Mouse (Mus musculus) kidney, adult 11 months (tissue): Measurements from ENCODE around the gene H2-M5.
A peak's percentile ranks its signal among the peaks of the same experiment; 100 is the strongest.

ENCODE experiments used
- DNase-seq: peaks from one replicate; pipeline ENCODE4 v3.0.0; 2022

Gene H2-M5

DNA sequence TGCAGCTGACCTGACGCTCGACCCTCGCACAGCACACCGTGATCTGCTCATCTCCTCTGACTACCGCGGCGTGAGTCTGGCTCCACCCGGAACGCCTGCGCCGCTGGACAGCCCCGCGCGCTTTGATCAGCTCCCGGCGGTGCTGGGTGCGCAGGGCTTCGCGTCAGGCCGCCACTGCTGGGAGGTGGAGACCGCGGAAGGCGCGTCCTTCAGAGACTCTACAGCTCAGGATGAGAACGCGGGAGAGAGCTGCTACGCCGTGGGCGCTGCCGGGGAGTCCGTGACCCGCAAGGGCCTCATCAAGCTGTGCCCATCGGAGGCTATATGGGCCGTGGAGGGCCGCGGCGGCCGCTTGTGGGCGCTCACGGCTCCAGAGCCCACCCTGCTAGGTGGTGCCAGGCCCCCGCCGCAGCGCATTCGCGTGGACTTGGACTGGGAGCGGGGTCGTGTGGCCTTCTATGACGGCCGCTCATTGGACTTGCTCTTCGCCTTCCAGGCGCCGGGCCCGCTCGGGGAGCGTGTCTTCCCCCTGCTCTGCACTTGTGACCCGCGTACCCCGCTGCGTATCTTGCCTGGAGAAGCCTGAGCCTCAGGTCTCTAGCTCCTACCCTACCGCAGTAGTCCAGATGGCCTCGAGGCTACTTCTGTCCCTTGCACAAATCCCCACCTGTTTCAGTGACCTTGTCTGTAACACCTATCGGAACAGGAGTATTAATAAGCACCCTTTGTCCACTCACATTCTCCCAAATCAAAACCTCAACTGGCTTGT lies 42.1 kb downstream of the H2-M5 start:
- peak; percentile 22 for DNase-seq

DNA sequence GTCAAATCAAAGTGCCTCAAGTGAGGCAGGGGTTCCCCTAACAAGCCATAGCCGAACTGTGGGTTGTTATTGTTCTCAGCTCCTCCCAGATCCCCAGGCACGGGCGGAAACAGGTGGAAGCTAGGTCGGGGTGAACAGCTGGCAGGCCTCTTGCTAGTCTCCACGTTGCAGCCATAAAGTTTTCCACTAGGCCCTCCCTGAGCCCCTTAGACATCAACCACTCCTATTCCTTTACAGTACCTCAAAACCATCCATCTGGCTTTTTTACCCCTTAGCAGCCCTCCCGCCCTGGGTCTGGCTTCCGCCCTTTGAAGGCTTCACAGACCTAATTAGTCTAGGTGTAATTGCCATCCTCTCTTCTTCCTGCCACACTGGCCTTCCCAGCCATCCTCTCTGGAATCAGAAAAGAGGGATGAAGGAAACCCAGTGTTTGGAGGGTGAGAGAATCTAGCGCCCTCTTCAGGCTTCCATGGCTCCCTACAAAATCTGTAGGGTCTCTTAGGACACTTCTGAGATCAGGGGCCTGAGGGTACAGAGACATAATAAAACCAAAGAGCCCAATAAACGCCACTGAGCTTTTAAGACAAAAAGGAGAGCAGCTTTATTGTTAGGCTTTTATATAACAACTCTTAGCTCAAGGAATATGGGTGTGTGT lies 45.1 kb downstream of the H2-M5 start:
- no peak for DNase-seq

DNA sequence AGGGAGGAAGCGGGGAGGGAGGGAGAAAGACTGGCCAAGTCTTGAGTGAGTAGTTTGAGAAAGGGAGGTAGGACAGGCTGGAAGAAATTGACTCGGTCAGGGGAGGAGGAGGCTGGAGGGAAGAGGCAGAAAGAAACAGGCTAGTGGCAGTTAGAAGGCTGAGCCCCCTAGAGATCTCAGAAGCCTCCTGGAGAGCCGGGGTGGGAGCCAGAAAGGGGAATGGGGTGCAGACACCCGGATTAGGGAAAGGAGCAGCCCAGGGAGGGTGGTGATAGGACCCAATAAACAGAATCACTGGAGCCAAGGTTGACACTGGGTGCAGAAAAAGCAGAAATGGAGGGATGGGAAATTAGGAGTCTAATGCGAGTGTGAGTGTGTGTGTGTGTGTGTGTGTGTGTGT lies 45.6 kb downstream of the H2-M5 start:
- no peak for DNase-seq

DNA sequence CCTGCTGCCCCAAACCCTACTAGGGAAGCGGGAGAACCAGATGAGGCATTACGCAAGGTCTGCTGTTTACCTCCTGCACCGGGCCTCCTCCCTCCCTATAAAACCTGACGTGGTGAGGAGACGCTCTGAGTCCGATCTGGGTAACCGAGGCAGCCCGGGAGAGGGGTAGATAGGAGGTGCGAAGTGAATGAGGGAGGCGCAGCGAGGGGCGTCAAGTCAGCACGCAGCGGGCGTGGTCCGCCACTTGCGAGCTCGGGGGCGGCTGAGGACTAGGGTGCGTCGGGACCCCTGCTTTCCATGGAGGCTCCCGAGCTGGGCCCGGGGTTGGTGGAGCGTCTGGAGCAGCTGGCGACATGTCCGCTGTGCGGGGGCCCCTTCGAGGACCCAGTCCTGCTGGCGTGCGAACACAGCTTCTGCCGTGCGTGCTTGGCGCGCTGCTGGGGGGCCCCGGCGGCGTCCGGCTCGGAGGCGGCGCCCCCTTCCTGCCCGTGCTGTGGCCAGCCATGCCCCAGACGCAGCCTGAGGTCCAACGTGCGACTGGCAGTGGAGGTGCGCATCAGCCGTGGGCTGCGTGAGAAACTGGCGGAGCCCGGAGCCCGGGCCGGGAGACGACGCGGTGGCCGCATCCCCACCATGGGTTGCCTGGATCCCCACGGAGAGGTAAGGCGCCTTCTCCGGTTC lies 46.4 kb downstream of the H2-M5 start, which contains the start of gene Rnf39:
TSS of gene Rnf39 (plus strand) at position 128 of the 681 bp plus-strand sequence.
- DNase-seq, result no peak

DNA sequence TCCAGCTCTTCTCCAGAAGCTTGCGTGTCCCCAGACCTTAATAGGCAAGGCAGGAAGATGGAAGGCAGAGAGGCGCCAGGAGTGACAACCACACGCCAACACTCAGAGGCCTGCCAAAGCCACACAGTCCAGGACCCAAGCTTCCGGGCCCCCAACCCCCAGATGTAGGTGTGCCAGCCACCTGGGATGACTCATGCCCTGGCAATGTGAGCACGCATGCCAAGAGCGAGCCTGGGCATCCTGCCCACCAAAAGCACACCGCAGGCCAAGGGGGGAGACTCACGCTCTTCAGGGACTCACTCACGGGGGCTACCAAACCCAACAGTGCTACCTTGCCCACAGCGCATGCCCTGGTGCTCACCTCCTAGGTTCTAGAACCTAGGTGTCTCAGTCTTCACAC lies 46.9 kb downstream of the H2-M5 start:
- DNase-seq, result peak; percentile 54

DNA sequence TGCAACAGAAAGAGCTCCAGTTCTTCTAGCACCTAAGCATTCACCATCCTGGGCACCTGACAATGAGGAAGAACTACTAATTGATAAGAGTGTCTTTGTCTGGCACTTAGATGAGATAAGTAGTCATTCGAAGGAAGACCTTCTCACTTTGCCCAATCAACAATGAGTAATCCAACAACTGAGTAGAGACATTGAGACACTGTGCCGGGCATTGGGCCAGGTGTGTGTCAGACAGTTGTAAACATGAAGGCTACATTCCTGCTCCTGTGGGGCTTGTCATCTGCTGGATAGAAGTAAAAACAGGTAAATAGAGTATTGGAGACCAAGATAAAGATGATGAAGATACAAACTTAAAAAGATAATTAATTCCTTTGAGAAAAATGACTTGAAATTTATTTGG lies 51.3 kb downstream of the H2-M5 start:
- no peak for DNase-seq
